Mouse (Mus musculus) MEL (cell line): ENCODE results near the gene Parp12. TPM values are rescaled to one million over a fixed set of nuclear protein-coding genes. Genes with fewer than 3 reads are reported as not detected.

Experiments used
- DNase-seq: peaks from one replicate; pipeline ENCODE4 v3.0.0; 2011; ENCODE audit warnings: low read depth, low spot score
- H3K27ac ChIP-seq: 2 replicates; pipeline ENCODE4 v1.5.1; 2012; ENCODE audit warnings: low read depth, mild to moderate bottlenecking, control low read depth, low read length, moderate library complexity; ENCODE audit not compliant: control insufficient read depth
- H3K27me3 ChIP-seq, 2 experiments: fragments of 150-350 bp in 1 of 2; sonication (generic) in 1 of 2; 2 replicates each; pipeline ENCODE4 v1.6.1; 2012; ENCODE audit warnings: low read length in 2 of 2, mild to moderate bottlenecking in 2 of 2, improper control_type of control experiment in 1 of 2, moderate library complexity in 1 of 2; ENCODE audit not compliant: insufficient read depth in 2 of 2, control insufficient read depth in 1 of 2
- H3K36me3 ChIP-seq, 2 experiments: 2 replicates each; pipeline ENCODE4 v1.6.1; 2012 to 2014; ENCODE audit warnings: low read length in 2 of 2, improper control_type of control experiment in 1 of 2, inconsistent platforms in 1 of 2, mild to moderate bottlenecking in 1 of 2; ENCODE audit not compliant: insufficient read depth in 2 of 2, control insufficient read depth in 1 of 2
- H3K4me1 ChIP-seq, 2 experiments: fragments of 150-350 bp in 1 of 2; sonication (generic) in 1 of 2; 2 replicates each; pipeline ENCODE4 v1.6.1; 2012; ENCODE audit warnings: low read length in 2 of 2, improper control_type of control experiment in 1 of 2, mild to moderate bottlenecking in 1 of 2; ENCODE audit not compliant: insufficient read depth in 2 of 2, control insufficient read depth in 1 of 2
- H3K4me3 ChIP-seq, 2 experiments: fragments of 150-350 bp in 1 of 2; sonication (generic) in 1 of 2; 2 replicates each; pipeline ENCODE4 v1.5.1; 2012; ENCODE audit warnings: low read depth in 2 of 2, low read length in 2 of 2, mild to moderate bottlenecking in 2 of 2, moderate library complexity in 2 of 2, control low read depth in 1 of 2, improper control_type of control experiment in 1 of 2; ENCODE audit not compliant: control insufficient read depth in 1 of 2, insufficient read depth in 1 of 2
- H3K79me2 ChIP-seq: 2 replicates; pipeline ENCODE4 v1.6.1; 2012; ENCODE audit warnings: mild to moderate bottlenecking, low read length, moderate library complexity; ENCODE audit not compliant: control insufficient read depth, poor library complexity, insufficient read depth
- H3K9ac ChIP-seq: 2 replicates; pipeline ENCODE4 v1.6.1; 2012; ENCODE audit warnings: low read depth, mild to moderate bottlenecking, control low read depth, low read length, moderate library complexity; ENCODE audit not compliant: control insufficient read depth, poor library complexity, severe bottlenecking
- H3K9me3 ChIP-seq: fragments of 150-350 bp; sonication (generic); replicated peaks from 2 replicates; pipeline ENCODE4 v1.6.1; 2012; ENCODE audit warnings: mild to moderate bottlenecking, low read length, improper control_type of control experiment, moderate library complexity; ENCODE audit not compliant: insufficient read depth
- CHD1 ChIP-seq: IDR thresholded peaks from 2 replicates; pipeline ENCODE4 v1.6.1; 2012; ENCODE audit warnings: low read depth, mild to moderate bottlenecking, inconsistent platforms, low read length, improper control_type of control experiment
- CTCF ChIP-seq, 3 experiments: IDR thresholded peaks in 2 of 3; conservative IDR thresholded peaks in 1 of 3; 2 replicates each; pipeline ENCODE4 v1.5.1; 2011 to 2012; ENCODE audit warnings: low read length in 3 of 3, low read depth in 2 of 3, mild to moderate bottlenecking in 2 of 3, improper control_type of control experiment in 1 of 3, inconsistent platforms in 1 of 3, mixed read lengths in 1 of 3, moderate library complexity in 1 of 3; ENCODE audit not compliant: control insufficient read depth in 1 of 3, insufficient read depth in 1 of 3, poor library complexity in 1 of 3, severe bottlenecking in 1 of 3
- ELF1 ChIP-seq: IDR thresholded peaks from 2 replicates; pipeline ENCODE4 v1.6.1; 2014; ENCODE audit warnings: low read depth, mild to moderate bottlenecking, inconsistent platforms, low read length, improper control_type of control experiment, moderate library complexity
- ETS1 ChIP-seq: IDR thresholded peaks from 2 replicates; pipeline ENCODE4 v1.6.1; 2012; ENCODE audit warnings: low read depth, mild to moderate bottlenecking, inconsistent platforms, low read length, improper control_type of control experiment, moderate library complexity
- GABPA ChIP-seq: IDR thresholded peaks from 2 replicates; pipeline ENCODE4 v1.6.1; 2012; ENCODE audit warnings: low read depth, mild to moderate bottlenecking, inconsistent platforms, low read length, improper control_type of control experiment, moderate library complexity
- GATA1 ChIP-seq: IDR thresholded peaks from 2 replicates; pipeline ENCODE4 v1.6.1; 2011; ENCODE audit warnings: low read depth, low read length, improper control_type of control experiment
- MYB ChIP-seq: IDR thresholded peaks from 2 replicates; pipeline ENCODE4 v1.6.1; 2011; ENCODE audit warnings: mild to moderate bottlenecking, low read depth, low read length, improper control_type of control experiment
- MYC ChIP-seq: IDR thresholded peaks from 2 replicates; pipeline ENCODE4 v1.6.1; 2011; ENCODE audit warnings: low read depth, mild to moderate bottlenecking, low read length, improper control_type of control experiment, moderate library complexity
- POLR2AphosphoS5 ChIP-seq: IDR thresholded peaks from 2 replicates; pipeline ENCODE4 v1.6.1; 2012; ENCODE audit warnings: low read depth, borderline replicate concordance, mild to moderate bottlenecking, inconsistent platforms, low read length, moderate library complexity, mixed read lengths
- SIN3A ChIP-seq: IDR thresholded peaks from 2 replicates; pipeline ENCODE4 v1.6.1; 2012; ENCODE audit warnings: low read length, improper control_type of control experiment, inconsistent platforms
- TAL1 ChIP-seq: IDR thresholded peaks from 2 replicates; pipeline ENCODE4 v1.6.1; 2012; ENCODE audit warnings: mild to moderate bottlenecking, inconsistent platforms, low read length, moderate library complexity, mixed read lengths
- TBP ChIP-seq: IDR thresholded peaks from 2 replicates; pipeline ENCODE4 v1.8.0; 2011; ENCODE audit warnings: low read depth, low read length, improper control_type of control experiment
- TCF12 ChIP-seq: IDR thresholded peaks from 2 replicates; pipeline ENCODE4 v1.6.1; 2014; ENCODE audit warnings: low read depth, mild to moderate bottlenecking, inconsistent platforms, low read length, improper control_type of control experiment, moderate library complexity
- UBTF ChIP-seq: IDR thresholded peaks from 2 replicates; pipeline ENCODE4 v1.6.1; 2012; ENCODE audit warnings: low read depth, mild to moderate bottlenecking, inconsistent platforms, low read length, improper control_type of control experiment, moderate library complexity, borderline replicate concordance; ENCODE audit not compliant: insufficient read depth
- USF2 ChIP-seq, 2 experiments: IDR thresholded peaks; 2 replicates each; pipeline ENCODE4 v1.6.1; 2011 to 2012; ENCODE audit warnings: improper control_type of control experiment in 2 of 2, low read length in 2 of 2, borderline replicate concordance in 1 of 2, inconsistent platforms in 1 of 2, low read depth in 1 of 2, mild to moderate bottlenecking in 1 of 2; ENCODE audit not compliant: insufficient read depth in 1 of 2
- ZMIZ1 ChIP-seq: IDR thresholded peaks from 2 replicates; pipeline ENCODE4 v1.6.1; 2012; ENCODE audit warnings: low read depth, mild to moderate bottlenecking, inconsistent platforms, low read length, improper control_type of control experiment, moderate library complexity
- ZNF384 ChIP-seq: IDR thresholded peaks from 2 replicates; pipeline ENCODE4 v1.6.1; 2012; ENCODE audit warnings: low read depth, mild to moderate bottlenecking, inconsistent platforms, low read length, improper control_type of control experiment
- polyA plus RNA-seq, 2 experiments: library from polyadenylated mRNA; stranded (reverse) in 1 of 2; unstranded in 1 of 2; fragments of >175 nt in 1 of 2; fragments of >200 nt in 1 of 2; gene quantifications; 2 replicates each; pipeline versions ENCODE4 v1.2.1 to v1.2.4; 2012; ENCODE audit warnings: low replicate concordance in 2 of 2, low read depth in 1 of 2; ENCODE audit not compliant: insufficient read length in 2 of 2, insufficient read depth in 1 of 2, missing spikeins in 1 of 2
- total RNA-seq: library from RNA; depleted of rRNA; stranded (reverse); fragments of 300-350 nt; gene quantifications from 2 replicates; pipeline ENCODE4 v1.2.3, GENCODE M21; 2012

Parp12 gene
- total and polyA plus RNA-seq, 3 experiments = 5.2 to 8.6 TPM; not detected in 1

- no peaks in the 10 kb centered on the region for H3K27me3 ChIP-seq
- no peaks in the 10 kb centered on the region for H3K4me1 ChIP-seq
- no peak overlapping the region for H3K9ac ChIP-seq
- H3K79me2 ChIP-seq = no peaks in the 10 kb centered on the region
- DNase-seq = peak; percentile 13
- H3K9me3 ChIP-seq = no peaks in the 10 kb centered on the region
- no peak overlapping the region for H3K27ac ChIP-seq
- TF ChIP-seq CTCF (IDR thresholded peaks at IDR 0.05 in 2 of 3, conservative IDR thresholded peaks at IDR 0.05 in 1 of 3; ENCODE audit: control insufficient read depth in 1 of 3, insufficient read depth in 1 of 3, low read depth in 2 of 3, low read length in 3 of 3, poor library complexity in 1 of 3, severe bottlenecking in 1 of 3) = no peak
- TF ChIP-seq TBP = no peak
- TF ChIP-seq TAL1 = no peak
- TF ChIP-seq USF2 (IDR thresholded peaks at IDR 0.05; ENCODE audit: borderline replicate concordance in 1 of 2, insufficient read depth in 1 of 2, low read depth in 1 of 2, low read length in 2 of 2) = no peak
- no peak for TF ChIP-seq ELF1
- no peak for TF ChIP-seq TCF12
- no peak for TF ChIP-seq UBTF
- TF ChIP-seq ETS1 = no peak
- no peak for TF ChIP-seq CHD1
- TF ChIP-seq ZNF384 = no peak
- no peak for TF ChIP-seq MYB
- TF ChIP-seq SIN3A = no peak
- no peak for TF ChIP-seq MYC
- TF ChIP-seq POLR2AphosphoS5 = no peak
- TF ChIP-seq, all 39 proteins: peak for 0
- Histone ChIP-seq H3K36me3 (no peaks in the 10 kb centered on the region), H3K4me3 (no peak overlapping the region)
Observed at GRCm38 (mm10) chr6:39131480-39131879, 13.3 kb upstream of the Parp12 start.

DNA sequence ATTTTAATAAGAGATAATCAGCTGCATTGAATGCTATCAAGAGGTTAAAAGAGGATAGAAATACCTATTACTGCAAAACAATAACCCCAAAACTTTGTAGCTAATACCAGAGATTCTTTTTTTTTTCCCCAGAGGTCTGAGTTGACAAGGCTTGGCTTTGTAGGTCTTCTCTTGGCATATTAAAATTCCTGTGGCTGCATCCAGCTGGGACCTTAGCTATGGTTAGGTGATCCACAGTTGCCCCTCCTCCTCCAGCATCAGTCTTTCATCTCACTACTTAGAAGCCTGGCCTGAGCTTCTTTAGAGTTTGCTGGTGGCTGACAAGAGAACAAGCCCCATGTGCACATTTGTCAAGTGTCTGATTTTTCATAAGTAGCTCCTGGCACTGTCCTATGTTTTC is 6.6 kb upstream of the Parp12 start:
- no peaks in the 10 kb centered on the region for H3K9me3 ChIP-seq
- no peak overlapping the region for H3K4me3 ChIP-seq
- no peaks in the 10 kb centered on the region for H3K36me3 ChIP-seq
- H3K9ac ChIP-seq = no peak overlapping the region
- no peak for DNase-seq
- TF ChIP-seq GABPA = no peak
- no peak for TF ChIP-seq GATA1
- TF ChIP-seq TAL1 = no peak
- TF ChIP-seq ZMIZ1 = no peak
- TF ChIP-seq, all 39 proteins: peak for 0
- Histone ChIP-seq H3K79me2 (no peaks in the 10 kb centered on the region), H3K27me3 (no peaks in the 10 kb centered on the region; a peak in 1 of 4 replicates), H3K27ac (no peak overlapping the region), H3K4me1 (no peaks in the 10 kb centered on the region)
